In genomic region chr3:142832910-142833309, GRCm38 (mm10) we compare ENCODE assay signal across 16 mouse cellular contexts.
"Had no signal": no experiment of that assay in that cellular context is flagged by ENCODE, and none has a peak within 500 bp of the region (broad histone marks: within the 10 kb centered on the region; RNA-seq: fewer than 3 reads in every experiment).

No protein-coding gene starts in this region.

- H3K4me3 ChIP-seq: neural tube, embryonic 13.5 days; neural tube, embryonic 15.5 days; stomach, embryonic 15.5 days had no signal

- H3K4me2 ChIP-seq: neural tube, embryonic 13.5 days; neural tube, embryonic 15.5 days; stomach, embryonic 15.5 days had no signal

- H3K27ac ChIP-seq: neural tube, embryonic 13.5 days; neural tube, embryonic 15.5 days; stomach, embryonic 15.5 days; stomach, postnatal 0 days had no signal

- H3K9ac ChIP-seq: neural tube, embryonic 13.5 days; neural tube, embryonic 15.5 days; stomach, embryonic 15.5 days had no signal

- H3K4me1 ChIP-seq: stomach, embryonic 15.5 days had no signal

- H3K27me3 ChIP-seq: neural tube, embryonic 13.5 days; neural tube, embryonic 15.5 days; stomach, embryonic 15.5 days had no signal

- DNase-seq: retina, postnatal 1 day; right cerebral cortex, adult 18-20 months; right cerebral cortex, postnatal 14 days; right cerebral cortex, postnatal 25 days; right cerebral cortex, postnatal 4 days; spleen, adult 18-20 months; thymus, adult 18-20 months; thymus, adult 2 months; thymus, postnatal 14 days; thymus, postnatal 25 days; thymus, postnatal 36 days; thymus, postnatal 4 days had no signal

- H3K9me3 ChIP-seq: neural tube, embryonic 13.5 days; neural tube, embryonic 15.5 days; stomach, embryonic 15.5 days had no signal

- H3K36me3 ChIP-seq: stomach, embryonic 15.5 days had no signal
